Mouse (Mus musculus) central nervous system, embryonic 14 days (tissue): ENCODE results near the gene Cttn. TPM values are rescaled to one million over a fixed set of nuclear protein-coding genes. Genes with fewer than 3 reads are reported as not detected.

Experiments
- polyA plus RNA-seq: library from polyadenylated mRNA; depleted of rRNA; stranded (reverse); fragments of >200 nt; gene quantifications from 2 replicates; pipeline ENCODE4 v1.2.3, GENCODE M21; 2012; rRNA removed

Gene Cttn
- polyA plus RNA-seq: 207 and 230 TPM in 2 replicates

GRCm38 (mm10) chr7:144470545-144471059, at the start of gene Cttn:
Gene Cttn (minus strand): TSS chr7:144471009.

Other genes with a start within 250 kb of the Cttn start
- gene Ppfia1, start 82.7 kb upstream of the Cttn start, polyA plus RNA-seq: 51.8 and 52.1 TPM in 2 replicates
- gene Fadd, start 111.5 kb upstream of the Cttn start, polyA plus RNA-seq: 6.5 and 6.9 TPM in 2 replicates